Mouse (Mus musculus): ENCODE data around the gene Fxyd6.

Fxyd6 gene

DNA sequence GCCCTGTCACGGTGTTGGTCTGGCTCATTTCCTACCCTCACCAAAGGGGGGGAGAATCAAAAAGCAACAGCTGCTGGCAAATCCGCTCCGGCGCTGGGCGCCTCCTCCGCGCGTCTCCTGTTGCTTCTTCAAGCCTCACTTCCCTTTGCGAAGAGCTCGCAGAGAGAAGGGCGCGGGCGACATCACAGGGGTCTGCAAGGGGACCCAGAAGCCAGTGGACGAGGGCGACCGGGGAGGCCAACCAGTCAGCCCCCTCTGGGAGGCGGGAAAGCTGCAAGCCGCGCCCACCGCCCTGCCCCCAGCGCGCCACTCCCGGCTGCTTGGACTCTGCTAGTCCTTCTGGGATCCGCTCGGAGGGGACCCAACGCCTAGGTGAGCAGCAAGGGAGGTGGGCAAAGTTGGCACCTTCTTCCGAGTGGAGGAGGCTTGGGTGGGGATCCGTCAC is at the start of gene Fxyd6:
TSS of gene Fxyd6 (plus strand) at position 69 of the 445 bp plus-strand sequence.
- DNase-seq (ENCODE audit: low read depth, low spot score): peak; percentile 63

DNA sequence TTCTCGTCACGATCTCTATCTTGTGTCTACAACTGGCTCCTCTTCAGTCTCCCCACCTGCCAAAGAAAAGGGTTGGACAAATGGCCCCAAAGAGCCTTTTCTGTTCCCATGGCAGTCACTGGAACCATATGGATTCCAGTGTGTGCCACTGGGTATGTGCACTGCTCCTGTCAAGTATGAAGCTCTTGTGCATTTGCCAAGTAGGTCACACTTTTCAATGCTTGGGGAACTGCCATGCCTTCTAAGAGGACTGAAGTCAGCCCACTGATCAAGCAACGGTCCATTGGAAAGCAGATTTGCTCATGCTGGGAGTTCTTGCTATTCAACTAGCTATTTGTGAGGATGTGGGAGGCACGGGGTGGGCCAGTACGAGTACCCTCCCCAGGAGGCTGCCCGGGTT is 48.5 kb upstream of the Fxyd6 start:
- peak; percentile 50 for DNase-seq (ENCODE audit: low read depth, low spot score)

DNA sequence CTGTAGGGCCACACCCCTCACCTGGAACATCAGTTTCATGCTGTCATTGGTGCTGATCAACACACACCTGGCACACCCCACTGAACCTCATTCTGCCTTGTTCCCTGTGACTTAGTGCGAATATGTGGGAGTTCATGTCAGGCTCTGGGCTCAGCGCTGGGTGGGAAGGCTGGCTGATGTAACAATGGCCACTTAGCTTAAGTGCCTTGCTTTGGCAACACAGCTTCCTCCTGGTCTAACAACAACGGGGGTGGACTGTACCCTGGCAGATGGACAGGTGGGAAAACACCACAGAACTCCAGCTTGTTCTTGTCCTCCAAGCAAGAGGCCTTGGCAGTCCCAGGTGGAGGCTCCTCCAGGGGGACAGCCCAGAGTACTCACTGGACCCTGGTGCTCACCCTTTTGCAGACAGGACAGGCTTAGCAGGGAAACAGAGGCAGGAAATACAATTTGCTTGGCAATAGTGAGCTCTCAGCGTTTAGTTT is 48.0 kb upstream of the Fxyd6 start:
- no peak for DNase-seq (ENCODE audit: low read depth, low spot score)

DNA sequence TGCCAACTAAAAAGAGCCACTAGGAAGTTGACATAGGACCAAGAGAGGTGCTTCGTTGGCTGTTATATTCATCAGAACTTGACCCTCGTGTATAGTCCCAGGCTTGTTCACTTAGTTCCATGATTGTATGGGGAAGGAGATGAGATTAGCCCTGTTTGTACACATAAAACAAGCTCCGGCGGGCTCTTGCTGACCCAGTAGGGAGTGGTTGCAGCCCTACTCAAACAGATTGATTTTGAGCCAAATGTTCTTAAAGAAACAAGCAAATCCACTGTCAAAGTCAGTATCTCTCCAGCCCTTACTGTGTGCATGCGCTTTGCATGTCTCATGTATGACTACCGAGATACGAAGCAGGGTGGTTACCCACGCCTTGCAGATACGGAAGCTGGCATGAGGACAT is 43.6 kb upstream of the Fxyd6 start:
- DNase-seq (ENCODE audit: low read depth, low spot score): no peak

DNA sequence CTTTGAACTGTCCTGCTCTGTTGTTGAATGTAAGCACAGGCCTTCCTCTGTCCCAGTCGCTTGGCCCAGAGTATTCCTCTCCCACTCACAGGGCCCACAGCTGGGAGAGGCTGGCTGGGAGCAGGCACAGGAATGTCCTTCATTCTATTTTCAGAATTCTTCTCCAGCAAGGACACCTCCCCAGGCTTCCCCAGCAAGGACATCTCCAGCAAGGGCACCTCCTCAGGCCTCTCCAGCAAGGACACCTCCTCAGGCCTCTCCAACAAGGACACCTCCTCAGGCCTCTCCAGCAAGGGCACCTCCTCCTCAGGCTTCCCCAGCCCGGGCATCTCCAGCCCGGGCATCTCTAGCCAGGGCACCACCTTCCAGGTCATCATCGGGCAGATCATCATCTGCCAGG is 41.7 kb upstream of the Fxyd6 start:
- DNase-seq (ENCODE audit: low read depth, low spot score): no peak

DNA sequence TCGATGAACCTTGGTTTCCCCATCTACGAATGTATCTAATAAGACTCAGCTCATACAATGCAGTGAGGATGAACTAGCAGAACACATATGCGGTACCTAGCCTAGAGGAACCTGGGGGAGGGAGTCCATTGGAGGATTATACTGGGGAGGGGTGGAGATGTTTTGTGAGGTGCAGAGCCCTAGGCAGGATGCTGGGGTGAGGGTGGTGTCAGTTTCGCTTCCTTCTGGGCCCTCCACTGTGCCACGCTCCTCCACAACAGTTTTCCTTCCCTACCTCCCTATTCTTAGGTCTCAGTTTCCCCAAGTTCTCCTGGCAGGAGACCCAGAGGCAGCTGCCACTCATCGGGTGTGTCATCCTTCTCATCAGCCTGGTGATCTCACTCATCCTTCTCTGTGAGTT is 40.4 kb upstream of the Fxyd6 start:
- DNase-seq (ENCODE audit: low read depth, low spot score): no peak

DNA sequence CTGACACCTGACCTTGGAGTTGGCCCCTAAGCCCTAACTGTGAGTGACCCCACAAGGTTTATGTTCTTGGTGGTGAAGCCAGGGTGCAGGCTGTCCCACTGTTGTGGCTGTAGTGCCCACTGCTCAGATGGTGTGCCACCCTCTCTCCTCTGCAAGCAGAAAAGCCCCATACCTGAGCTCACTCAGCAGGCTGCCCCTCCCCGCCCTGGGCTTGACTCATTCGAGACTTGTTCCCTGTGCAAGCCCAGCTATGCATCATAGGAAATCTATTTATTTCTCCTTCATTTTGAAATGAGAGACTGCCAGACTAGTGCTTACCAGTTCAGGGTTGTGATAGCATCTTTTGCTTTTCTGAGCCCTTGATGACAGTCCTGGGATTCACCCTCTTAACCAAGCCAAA is 32.6 kb upstream of the Fxyd6 start:
- peak; percentile 21 for DNase-seq (ENCODE audit: low read depth, low spot score)

DNA sequence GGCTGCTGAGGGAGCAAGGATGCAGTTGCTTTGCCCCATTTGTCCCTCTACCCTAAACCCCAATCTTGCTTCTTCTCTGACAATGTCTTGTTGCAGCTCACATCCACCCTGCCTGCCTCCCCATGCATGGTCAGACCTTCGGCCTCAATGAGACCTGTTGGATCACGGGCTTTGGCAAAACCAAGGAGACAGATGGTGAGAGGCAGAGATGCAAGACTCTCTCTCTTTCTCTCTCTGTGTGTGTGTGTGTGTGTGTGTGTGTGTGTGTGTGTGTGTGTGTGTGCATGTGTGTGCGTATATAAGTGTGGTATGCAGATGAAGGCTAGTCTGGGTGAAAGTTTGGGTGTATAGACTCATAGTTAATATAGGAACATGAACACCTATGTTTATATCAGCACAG is 26.9 kb upstream of the Fxyd6 start:
- no peak for DNase-seq (ENCODE audit: low read depth, low spot score)

DNA sequence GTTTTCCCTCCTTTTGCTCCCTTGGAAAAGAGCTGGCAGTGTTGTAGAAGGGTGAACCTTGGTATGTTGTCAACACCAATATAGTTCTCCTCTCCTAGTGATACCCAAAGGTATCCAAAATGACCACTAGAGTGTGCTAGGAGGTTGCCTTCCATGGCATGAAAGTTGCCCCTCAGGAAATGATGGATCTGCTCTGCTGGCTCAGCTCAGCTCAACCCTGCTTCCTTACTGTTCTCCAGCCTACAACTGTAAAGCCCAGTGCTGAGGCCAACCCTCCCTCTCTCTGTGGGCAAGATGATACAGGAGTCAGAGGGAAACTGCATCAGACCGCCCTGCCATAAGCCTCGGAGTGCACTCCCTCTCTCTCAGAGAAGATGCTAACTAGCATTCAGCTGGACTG is 24.5 kb upstream of the Fxyd6 start:
- peak; percentile 76 for DNase-seq (ENCODE audit: low read depth, low spot score)

DNA sequence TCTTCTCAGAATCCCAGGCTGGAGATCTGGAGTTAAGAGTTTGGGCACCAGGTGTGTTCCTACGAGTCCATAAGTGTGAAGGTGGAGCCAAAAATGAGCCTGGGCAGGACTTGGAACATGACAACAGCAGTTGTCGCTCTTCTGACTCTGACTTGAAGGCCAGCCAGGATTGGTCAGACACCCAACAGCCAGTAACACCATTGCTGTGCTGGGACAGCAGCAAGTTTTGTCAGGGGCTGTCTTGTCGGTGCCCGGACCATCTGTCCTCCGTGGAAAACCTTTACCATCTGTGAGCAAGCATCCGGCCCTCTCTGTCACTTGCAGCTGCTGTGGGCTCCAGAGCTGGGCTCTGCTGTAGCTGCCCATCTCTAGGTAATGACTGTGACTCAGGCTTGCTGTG is 23.7 kb upstream of the Fxyd6 start:
- DNase-seq (ENCODE audit: low read depth, low spot score): peak; percentile 47

DNA sequence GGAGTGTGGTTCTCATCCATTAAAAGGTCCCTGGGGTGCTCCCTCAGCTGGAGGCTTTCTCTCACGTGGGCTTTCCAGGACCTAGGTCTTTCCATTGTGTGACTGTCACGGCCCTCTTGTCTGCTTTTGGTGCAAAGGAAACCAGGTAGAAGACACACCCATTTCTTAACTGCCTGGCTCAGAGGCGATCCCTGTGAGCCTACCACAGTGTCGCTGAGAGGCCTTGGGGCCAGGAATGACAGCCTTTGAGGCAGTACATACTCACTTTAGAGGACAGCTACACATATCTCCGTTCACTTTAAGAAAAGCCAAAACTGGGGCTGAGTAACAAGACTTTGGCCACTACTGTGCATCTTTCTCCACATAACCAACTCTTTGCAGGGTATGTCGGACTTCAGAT is 21.4 kb upstream of the Fxyd6 start:
- DNase-seq (ENCODE audit: low read depth, low spot score): no peak

DNA sequence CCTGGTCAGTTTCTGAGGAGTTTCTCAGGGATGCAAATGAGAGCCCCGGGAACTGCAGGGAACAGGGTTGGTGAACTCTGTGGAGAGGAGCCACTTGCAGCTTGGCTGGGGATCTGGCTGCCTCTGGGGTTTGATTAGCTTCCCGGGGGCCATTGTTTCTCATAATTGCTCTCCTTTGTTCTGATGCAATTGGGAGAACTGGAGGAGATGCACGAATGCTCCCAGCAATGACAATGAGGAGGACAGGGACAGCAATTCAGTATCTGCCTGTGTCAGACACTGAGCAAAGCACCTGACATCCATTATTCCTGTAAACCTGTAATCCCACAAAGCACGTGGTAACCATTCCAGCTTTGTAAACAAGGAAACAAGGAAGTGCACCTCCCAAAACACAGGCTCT is 20.8 kb upstream of the Fxyd6 start:
- DNase-seq (ENCODE audit: low read depth, low spot score): peak; percentile 43

DNA sequence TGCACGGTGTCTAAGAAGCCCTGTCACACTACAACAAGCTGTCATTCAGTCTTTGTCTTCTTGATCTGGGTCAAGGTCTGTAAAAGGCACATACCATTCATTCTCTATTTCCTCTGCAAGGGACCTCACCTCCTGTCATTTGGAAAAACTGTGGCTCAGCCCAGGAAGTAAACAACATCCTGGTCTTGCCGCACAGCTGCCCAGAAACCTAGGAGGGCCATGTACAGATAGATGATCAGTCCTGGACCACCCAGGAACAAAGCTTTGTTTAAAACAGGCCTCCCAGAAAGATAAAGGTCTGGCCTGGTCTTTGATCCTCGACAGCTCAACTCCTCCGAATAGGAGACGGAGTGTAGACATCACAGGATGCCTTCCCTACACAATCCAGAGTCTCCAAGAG is 20.1 kb upstream of the Fxyd6 start:
- no peak for DNase-seq (ENCODE audit: low read depth, low spot score)

DNA sequence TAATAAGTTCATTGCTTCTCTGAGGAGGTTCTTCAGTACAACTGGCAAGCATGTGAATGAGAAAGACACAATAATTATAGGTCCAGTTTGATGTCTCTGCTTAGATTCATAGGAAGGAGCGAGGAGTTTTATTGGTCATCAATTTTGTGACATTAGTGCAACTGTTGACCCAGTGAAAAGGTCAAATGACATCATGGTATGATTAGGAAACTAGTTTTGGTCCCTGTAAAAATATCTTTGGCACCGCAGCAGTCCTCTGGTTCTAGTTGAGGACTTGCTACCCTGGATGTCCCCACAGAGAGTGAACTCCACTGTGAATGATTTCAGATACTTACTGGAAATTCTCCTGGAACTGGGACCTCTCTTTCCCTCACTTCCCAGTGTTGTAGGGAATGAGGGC is 14.8 kb upstream of the Fxyd6 start:
- no peak for DNase-seq (ENCODE audit: low read depth, low spot score)

DNA sequence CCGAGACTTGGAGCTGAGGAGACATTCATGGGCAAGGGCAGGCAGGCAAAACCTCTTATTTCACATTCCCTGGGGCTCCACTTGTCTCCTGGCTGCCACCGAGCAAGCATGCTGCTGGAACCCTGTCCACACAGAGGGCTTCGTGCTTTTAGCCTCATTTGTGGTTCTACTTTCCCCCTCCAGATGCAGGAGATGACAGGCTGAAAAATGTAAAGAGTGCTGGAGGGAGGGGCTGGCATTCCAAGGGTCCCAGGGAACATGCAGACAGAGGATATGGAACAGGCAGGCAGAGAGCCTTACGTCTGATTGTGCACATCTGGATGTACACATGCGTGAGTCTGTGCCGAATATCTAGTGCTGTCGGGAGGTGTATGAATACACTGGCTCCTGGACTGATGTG is 11.6 kb upstream of the Fxyd6 start:
- DNase-seq (ENCODE audit: low read depth, low spot score): no peak

DNA sequence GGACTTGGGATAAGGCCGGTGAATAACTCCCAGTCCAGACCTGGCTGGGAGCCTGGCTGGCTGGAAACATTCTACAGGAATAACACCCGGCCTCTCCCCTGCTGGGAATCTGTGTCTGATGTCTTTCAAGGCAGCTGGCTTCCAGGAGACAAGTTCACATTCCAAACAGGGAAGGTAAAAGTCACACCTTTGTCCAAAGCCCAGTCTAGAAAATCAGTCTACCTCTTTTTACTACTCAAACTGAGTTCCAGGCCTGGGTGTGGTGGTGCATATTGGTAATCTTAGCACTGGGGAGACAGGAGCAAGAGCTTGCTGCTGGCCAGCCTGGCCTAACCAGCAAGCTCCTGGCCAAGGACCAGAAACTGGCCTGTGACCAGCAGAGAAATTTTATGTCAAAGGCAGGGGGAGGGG is 7.9 kb upstream of the Fxyd6 start:
- peak; percentile 77 for DNase-seq (ENCODE audit: low read depth, low spot score)

DNA sequence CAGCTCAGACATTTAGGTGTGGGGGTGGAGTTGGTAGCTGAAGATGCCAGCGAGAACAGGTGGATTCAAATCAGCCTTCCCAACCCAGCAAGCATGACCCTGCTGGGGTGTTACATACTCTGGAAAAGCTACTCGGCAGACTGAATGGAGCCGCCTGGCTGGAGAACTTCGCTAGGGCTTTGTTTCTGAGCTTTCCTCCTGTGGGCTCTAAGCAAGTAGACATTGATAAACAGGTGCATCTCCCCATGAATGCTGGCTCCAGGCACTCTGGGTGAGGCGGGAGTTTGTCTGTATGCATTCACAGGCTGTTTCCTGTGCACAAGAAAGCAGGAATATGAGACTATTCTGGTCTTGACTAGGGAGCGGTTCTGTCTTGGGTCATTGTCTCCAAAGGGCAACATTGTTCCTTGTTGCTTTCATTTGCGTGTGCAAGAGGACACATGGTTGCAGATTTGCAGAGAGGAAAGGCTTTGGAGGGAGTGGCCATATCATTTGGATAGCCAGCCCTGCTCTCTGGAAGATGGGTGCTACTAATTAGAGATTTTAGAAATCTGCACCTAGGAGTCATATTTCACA is 6.3 kb upstream of the Fxyd6 start:
- DNase-seq (ENCODE audit: low read depth, low spot score): peak; percentile 87

DNA sequence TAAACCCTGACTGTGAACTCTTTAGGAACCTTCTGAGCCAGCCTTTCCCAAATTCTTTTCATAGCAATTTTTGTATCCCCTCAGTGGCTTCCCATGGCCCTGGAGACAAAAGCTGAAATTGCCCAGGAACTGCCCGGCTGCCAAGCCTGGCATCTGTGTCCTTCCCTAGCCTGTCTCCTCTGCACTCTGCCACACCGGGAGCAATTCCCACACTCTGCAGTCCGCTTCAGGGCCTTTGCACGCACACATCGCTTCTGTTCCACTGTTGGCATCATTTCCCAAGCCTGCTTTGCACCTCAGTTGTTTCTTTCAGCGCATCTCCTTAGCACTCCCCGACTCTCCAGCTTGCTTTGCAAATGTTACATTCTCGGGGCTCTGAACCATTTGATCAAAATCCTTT is 2.3 kb upstream of the Fxyd6 start:
- DNase-seq (ENCODE audit: low read depth, low spot score): peak; percentile 47

DNA sequence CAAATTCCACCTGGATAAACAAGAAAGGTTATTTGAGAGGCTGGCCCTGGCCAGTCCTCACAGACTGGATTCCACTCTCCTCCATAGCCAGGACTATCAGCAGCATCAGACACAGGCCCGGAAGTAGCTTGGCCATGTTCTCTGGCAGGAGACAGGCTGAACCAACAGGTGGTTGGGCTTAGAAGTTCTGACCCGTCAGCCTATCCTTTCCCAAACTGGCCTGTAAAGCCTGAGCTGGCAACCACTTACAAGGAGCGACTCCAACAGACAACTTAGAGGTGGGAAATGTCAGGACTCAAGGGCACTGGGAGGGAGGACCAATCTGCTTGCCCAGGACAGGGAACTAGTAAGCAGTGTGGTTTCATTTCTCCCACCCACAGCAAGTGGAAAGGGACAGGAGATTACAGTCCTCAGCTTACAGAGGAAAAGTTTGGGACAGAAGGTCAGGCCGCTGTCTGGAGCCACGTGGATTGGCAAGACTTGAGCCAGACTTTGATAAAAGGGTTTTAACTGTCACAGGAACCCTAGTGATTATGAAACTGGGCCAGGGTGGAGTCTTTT is 1.6 kb upstream of the Fxyd6 start:
- no peak for DNase-seq (ENCODE audit: low read depth, low spot score)

DNA sequence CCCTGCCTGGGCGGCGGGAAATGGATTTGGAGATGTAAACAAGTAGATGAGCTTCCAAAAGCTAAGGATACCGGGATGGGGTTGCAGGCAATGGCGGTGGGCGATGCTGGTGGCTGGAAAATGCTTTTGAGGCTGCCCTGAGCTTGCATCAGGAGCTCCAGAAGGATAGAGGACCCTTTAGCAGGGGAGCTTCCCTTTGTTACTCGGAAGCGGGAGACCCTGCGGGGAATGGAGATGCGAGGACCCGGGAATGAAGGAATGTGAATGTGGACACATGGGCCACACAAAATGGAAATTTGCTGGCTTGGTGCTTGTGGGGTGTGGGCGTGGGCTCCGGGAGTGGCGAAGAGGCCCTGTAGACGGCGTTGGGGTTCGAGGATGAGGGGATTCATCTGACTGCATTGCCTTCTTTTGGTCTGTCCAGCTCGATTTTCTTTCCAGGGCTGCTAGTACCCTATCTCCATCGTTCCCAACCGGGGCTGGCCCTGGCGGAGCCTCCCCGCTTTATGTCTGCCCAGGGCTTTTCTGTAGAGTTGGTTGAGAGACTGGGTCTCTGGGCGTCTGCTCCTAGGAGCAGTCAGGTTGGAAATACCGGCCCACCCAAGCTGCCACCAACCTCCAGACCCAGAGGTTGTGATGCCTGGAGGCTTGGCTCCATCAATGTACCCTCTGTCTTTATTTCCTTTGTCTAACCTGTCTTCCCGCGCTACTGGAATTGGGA is 791 bp downstream of the Fxyd6 start:
- DNase-seq (ENCODE audit: low read depth, low spot score): no peak

DNA sequence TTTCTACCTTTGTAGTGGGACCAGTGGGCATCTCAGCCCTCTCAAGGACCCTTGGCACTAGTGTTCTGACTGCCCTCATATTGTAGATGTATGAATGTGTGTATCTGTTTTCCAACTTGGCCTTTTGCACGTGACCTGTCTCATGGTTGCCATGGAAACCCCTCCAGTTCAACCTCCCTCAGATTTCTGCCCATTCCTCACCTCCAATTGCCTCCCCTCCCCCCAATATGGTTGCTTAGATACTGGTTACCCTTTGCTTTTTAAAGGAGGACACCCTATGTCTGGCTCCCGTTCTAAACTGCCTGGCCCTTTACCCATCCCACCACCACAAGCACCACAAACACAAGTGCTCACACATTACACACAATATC is 1.3 kb downstream of the Fxyd6 start:
- peak; percentile 56 for DNase-seq (ENCODE audit: low read depth, low spot score)

DNA sequence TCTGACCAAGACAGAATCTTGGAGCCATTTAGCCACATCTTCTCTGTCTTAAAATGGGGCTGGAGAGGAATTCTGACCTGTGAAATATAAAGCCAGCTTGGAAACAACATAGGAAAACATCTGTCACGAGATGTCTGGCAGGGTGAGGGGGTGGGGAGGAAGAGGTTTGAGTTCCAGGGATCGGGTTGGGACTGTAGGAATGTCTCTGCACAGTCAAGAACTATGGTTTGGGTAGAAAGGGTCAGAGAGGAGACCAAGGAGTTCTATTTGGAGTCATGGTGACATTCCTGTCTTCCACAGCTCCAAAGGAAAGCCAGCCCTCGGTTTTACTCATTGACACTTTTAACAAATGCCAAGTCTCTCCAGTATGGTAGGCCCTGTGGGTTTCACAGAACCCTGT is 3.9 kb downstream of the Fxyd6 start:
- no peak for DNase-seq (ENCODE audit: low read depth, low spot score)

DNA sequence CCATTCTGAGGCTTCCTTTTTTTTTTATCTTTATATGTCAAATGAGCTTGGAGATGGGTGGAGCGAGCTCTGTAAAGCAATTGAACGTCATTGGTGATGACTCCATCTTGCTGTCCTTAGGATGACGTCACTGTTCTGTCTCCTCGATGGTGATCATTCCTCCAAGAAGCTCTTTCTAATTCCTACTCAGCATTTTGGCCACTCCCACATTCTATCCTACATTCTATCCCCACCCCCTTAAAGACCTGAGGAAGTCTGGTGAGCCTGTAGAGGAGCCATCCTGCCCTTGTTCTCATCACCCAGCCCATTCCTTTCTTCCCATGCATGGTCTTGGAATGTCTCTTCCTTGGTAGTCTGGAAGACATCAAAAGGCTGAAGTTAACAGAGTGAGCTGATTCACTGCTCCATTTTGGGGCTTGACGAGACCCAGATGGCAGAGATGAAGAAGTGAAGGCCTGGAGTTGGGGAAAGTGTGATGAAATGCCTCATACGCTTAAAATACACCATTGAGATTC is 5.1 kb downstream of the Fxyd6 start:
- no peak for DNase-seq (ENCODE audit: low read depth, low spot score)

Data from brain, adult 2 months (tissue).